17 mouse cellular contexts compared by ENCODE assay signal in genomic region chr16:20130397-20130796, GRCm38 (mm10).
"Had no signal": no experiment of that assay in that cellular context is flagged by ENCODE, and none has a peak within 500 bp of the region (broad histone marks: within the 10 kb centered on the region; RNA-seq: fewer than 3 reads in every experiment).

No protein-coding gene starts in this region.

- DNase-seq: kidney, adult 2 months; kidney, postnatal 10 days; kidney, postnatal 36 days; layer of hippocampus, postnatal 36 days; liver, embryonic 13.5 days; lung, adult 2 months; lung, postnatal 14 days; lung, postnatal 4 days; retina, postnatal 1 day; right cerebral cortex, postnatal 25 days; spleen, adult 18-20 months; thymus, adult 18-20 months; thymus, postnatal 36 days had no signal

- H3K4me2 ChIP-seq: liver, embryonic 13.5 days; neural tube, embryonic 13.5 days had no signal

- H3K27me3 ChIP-seq: liver, embryonic 13.5 days; neural tube, embryonic 13.5 days had no signal

- H3K4me3 ChIP-seq: left cerebral cortex, adult 2 months; liver, embryonic 13.5 days; myocyte; neural tube, embryonic 13.5 days had no signal

- ATAC-seq: intestine, postnatal 0 days had no signal

- H3K4me1 ChIP-seq: liver, embryonic 13.5 days; neural tube, embryonic 13.5 days had no signal

- H3K27ac ChIP-seq: left cerebral cortex, adult 2 months; liver, embryonic 13.5 days; neural tube, embryonic 13.5 days had no signal

- H3K9ac ChIP-seq: liver, embryonic 13.5 days; neural tube, embryonic 13.5 days had no signal

- H3K9me3 ChIP-seq: liver, embryonic 13.5 days; neural tube, embryonic 13.5 days had no signal
